In genomic region chr2:10048461-10048860, GRCm38 (mm10) we compare ENCODE assay signal across 8 mouse cellular contexts. TPM values are rescaled to one million over a fixed set of nuclear protein-coding genes. Genes with fewer than 3 reads are reported as not detected.
DNase-seq lines count a peak whose midpoint lies in the region; ATAC-seq and TF ChIP-seq lines count a peak whose summit lies in the region.

TSS of gene Taf3 (minus strand) at chr2:10048596.

- 0 out of 2 replicates have a peak, but pooled peaks have one; percentile 45 for TF ChIP-seq POLR2A in cortical plate, adult 2 months (IDR thresholded peaks at IDR 0.05; ENCODE audit: extremely low read depth, insufficient read depth, low read length)

- peaks cover 3% of the 10 kb centered on the region; the same call in 1 of the 2 replicates for H3K4me1 ChIP-seq in cortical plate, adult 2 months (ENCODE audit: control insufficient read depth, insufficient read depth, low read length)

- peak within 1 kb of the TSS; percentile 61 for H3K4me3 ChIP-seq in cortical plate, adult 2 months (ENCODE audit: insufficient read depth, low read length)

- TF ChIP-seq CTCF in cortical plate, adult 2 months (IDR thresholded peaks at IDR 0.05; ENCODE audit: extremely low read depth, insufficient read depth, low read length), result no peak

- peak; percentile 96 for DNase-seq in gastrocnemius, postnatal 10 days
- peak; percentile 89 to 97 for DNase-seq in left cerebral cortex, postnatal 10 days (ENCODE audit: extremely low spot score in 1 of 2, low spot score in 2 of 2)
- DNase-seq in right cerebral cortex, postnatal 25 days, result peak; percentile 92
- DNase-seq in urinary bladder, postnatal 4 days (ENCODE audit: low spot score in 2 of 2), result peak; percentile 87 to 93

- intact Hi-C loops in left cerebral cortex, postnatal 10 days (cut with DNase I), result no loop called here

- H3K27ac ChIP-seq in cortical plate, adult 2 months (ENCODE audit: insufficient read depth, low read length), result no peak within 1 kb of the TSS

- ATAC-seq in activated CD4-positive, CD25-positive, alpha-beta regulatory T cell, adult 4 months, result peak; percentile 95
- ATAC-seq in inflammation-experienced regulatory T-cells, adult 6 months, result peak; percentile 96
- ATAC-seq in megakaryocyte-erythroid progenitor cell, adult 5-6 weeks (replicated peaks; ENCODE audit: low FRiP score, low TSS enrichment, poor library complexity, severe bottlenecking), result peak; percentile 86

RNA-seq across cellular contexts. Expression of gene Taf3, which starts in this region (rescaled TPM):
- 10 to 100 TPM; 13.6 to 15.6 TPM for polyA plus RNA-seq in activated CD4-positive, CD25-positive, alpha-beta regulatory T cell, adult 4 months (2017; shearing (Covaris generic))
- polyA plus RNA-seq in cortical plate, adult 2 months (2012; rRNA removed), result 8.4 and 8.6 TPM in 2 replicates
- 1 to 10 TPM; 7.4 to 7.6 TPM for total RNA-seq in gastrocnemius, postnatal 10 days (2021)
- polyA plus RNA-seq in inflammation-experienced regulatory T-cells, adult 6 months (2017; shearing (Covaris generic)), result 10 to 100 TPM; 12.7 to 19.0 (median 17.6) TPM
- total RNA-seq in left cerebral cortex, postnatal 10 days (2021), result 10 to 100 TPM; 11.2 to 11.6 TPM
- 13.8 and 19.1 TPM in 2 replicates for total RNA-seq in megakaryocyte-erythroid progenitor cell, adult 5-6 weeks (2014; fragmentation: Nextera tagmentation)
- total RNA-seq in megakaryocyte-erythroid progenitor cell, adult 5-6 weeks (2017), result 9.8 and 10.1 TPM in 2 replicates
